Mouse (Mus musculus): ENCODE results near the gene Myo15. TPM values are rescaled to one million over a fixed set of nuclear protein-coding genes. Genes with fewer than 3 reads are reported as not detected.
"Not testable (repeated sequence)": the region's sequence is repeated elsewhere in the genome, so short reads cannot be mapped to it uniquely, and the experiment has no call there.

Gene Myo15
- total RNA-seq, 2 experiments from 2014 or later, result 0.08 to 0.11 TPM

GRCm38 (mm10) chr11:60540761-60541160 lies 71.6 kb downstream of the Myo15 start:
- DNase-seq, result no peak
- intact Hi-C loops (cut with DNase I), result no loop called here

- intact Hi-C loops (cut with DNase I), result no loop called here
These were observed 72.7 kb downstream of the Myo15 start for GRCm38 (mm10) chr11:60541831-60542230.

DNA sequence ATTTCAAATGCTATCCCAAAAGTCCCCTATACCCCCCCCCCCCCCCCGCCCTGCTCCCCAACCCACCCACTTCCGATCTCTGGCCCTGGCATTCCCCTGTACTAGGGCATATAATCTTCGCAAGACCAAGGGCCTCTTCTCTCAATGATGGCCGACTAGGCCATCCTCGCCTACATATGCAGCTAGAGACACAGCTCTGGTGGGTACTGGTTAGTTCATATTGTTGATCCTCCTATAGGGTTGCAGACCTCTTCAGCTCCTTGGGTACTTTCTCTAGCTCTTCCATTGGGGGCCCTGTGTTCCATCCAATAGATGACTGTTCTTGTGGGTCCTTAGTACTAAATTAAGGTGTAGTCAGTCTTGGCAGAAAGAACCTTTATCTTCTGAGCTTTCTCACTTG lies 74.1 kb downstream of the Myo15 start:
- intact Hi-C loops (cut with DNase I); DNase-seq: not testable (repeated sequence)

More at GRCm38 (mm10) chr11:60541831-60542230, 72.7 kb downstream of the Myo15 start:
- no peak for DNase-seq

DNA sequence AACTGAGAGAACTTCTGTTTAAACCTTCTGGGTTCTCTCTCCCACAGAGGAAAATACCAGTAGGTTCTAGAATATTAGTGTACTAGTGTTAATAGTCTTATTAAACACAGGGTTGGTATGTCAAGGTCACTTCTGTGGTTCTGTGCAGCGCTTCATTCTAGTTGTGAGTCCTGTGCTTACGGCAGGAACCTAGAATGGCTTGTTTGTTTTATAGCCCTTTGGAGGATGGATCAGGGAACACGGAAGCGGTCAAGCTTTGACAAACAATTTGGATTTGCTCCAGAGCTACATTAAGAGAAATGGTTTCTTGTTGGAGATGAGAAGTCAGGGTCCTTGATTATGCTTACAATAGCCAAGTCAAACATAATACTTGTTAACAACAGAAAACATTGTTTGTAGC lies 76.3 kb downstream of the Myo15 start:
- intact Hi-C loops (cut with DNase I), result no loop called here
- DNase-seq, result no peak

- intact Hi-C loops (cut with DNase I), result no loop called here
- no peak for DNase-seq
These were observed 79.0 kb downstream of the Myo15 start for GRCm38 (mm10) chr11:60548112-60548511.

- intact Hi-C loops (cut with DNase I), result no loop called here
- DNase-seq, result no peak
These were observed 84.0 kb downstream of the Myo15 start for GRCm38 (mm10) chr11:60553091-60553490.

- intact Hi-C loops (cut with DNase I), result loop anchor here (5.0 kb wide), 2 partner anchors 270 to 320 kb away; partner anchors contain the start of gene Tmem11
- DNase-seq, result no peak
These were observed 88.5 kb downstream of the Myo15 start for GRCm38 (mm10) chr11:60557675-60558074.

DNA sequence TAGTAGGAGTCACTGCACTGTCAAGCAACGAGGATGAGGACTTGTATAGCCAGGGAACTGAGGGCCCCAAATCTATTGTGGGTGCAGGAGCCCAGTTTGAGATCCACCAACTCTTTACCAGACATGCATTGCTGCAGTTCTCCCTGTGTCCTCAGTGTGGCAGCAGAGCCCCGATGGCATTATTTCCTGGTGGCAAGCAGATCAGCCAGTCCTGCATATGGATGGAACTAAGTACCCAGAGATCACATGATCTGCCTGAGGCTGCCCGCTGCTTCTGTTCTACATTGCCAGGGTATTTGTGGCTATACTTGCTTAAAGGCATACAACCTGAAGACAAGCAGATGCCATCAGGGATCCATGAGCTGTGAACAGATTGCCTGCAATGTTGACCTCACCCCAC lies 90.2 kb downstream of the Myo15 start:
- peak; percentile 67 to 75 for DNase-seq
- intact Hi-C loops (cut with DNase I), result loop anchor here (5.0 kb wide), 2 partner anchors 268 to 318 kb away; partner anchors contain the start of gene Tmem11

DNA sequence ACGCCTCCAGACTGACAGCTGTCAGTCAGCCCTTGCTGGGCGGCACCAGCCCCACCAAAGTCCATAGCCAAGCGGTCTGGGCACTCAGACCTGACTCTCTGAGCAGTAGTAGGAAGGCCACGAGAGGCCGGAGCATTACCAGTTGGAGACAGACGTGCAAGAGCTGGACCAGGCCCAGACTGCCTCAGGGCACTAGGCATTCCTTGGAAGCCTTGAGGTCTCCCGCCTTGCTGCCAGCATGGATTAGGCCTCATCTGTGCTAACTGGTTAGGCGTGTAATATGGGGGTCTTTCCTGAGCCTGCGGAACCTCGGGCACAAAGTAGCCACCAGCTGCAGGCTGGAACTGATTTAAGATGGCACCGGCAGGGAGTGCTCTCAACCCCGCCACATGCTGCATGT lies 104.9 kb downstream of the Myo15 start:
- intact Hi-C loops (cut with DNase I); DNase-seq: not testable (repeated sequence)

Other genes starting within 250 kb of the Myo15 start
- 10 to 100 TPM; 28.9 to 39.5 TPM for gene Srebf1, start 246.8 kb upstream of the Myo15 start, total RNA-seq (2021)
- gene Tom1l2, start 116.4 kb upstream of the Myo15 start, total RNA-seq (2021), result 100 to 1,000 TPM; 101 to 113 TPM
- gene Drc3, start 116.0 kb upstream of the Myo15 start, total RNA-seq (2021), result 1 to 10 TPM; 2.4 to 2.5 TPM
- 10 to 100 TPM; 47.7 to 49.8 TPM for gene Gid4, start 52.2 kb upstream of the Myo15 start, total RNA-seq (2021)
- gene Atpaf2, start 50.9 kb upstream of the Myo15 start, total RNA-seq (2021), result 10 to 100 TPM; 40.8 to 43.9 TPM
- gene Drg2, start 14.7 kb upstream of the Myo15 start, total RNA-seq (2021), result 10 to 100 TPM; 28.6 to 32.0 TPM
- 10 to 100 TPM; 78.2 to 82.4 TPM for gene Alkbh5, start 67.0 kb downstream of the Myo15 start, total RNA-seq (2021)
- gene Llgl1, start 230.4 kb downstream of the Myo15 start, total RNA-seq (2021), result 10 to 100 TPM; 13.6 to 13.7 TPM

All from heart, postnatal 36 days (tissue).